Mouse (Mus musculus) layer of hippocampus, adult 9-10 months (tissue): ENCODE measurements at regions not wholly inside any gene's neighbourhood (a gene's known extent, or its start where the extent isn't known, plus 50 kb on each side); places are given as distances from the start of the nearest gene placed in this dataset.

Source experiments
- DNase-seq: peaks from one replicate; pipeline ENCODE4 v3.0.0; 2022; ENCODE audit warnings: low spot score

GRCm38 (mm10) chr3:52158788-52159260 is 53.9 kb upstream of the Maml3 start:
- DNase-seq = no peak

DNA sequence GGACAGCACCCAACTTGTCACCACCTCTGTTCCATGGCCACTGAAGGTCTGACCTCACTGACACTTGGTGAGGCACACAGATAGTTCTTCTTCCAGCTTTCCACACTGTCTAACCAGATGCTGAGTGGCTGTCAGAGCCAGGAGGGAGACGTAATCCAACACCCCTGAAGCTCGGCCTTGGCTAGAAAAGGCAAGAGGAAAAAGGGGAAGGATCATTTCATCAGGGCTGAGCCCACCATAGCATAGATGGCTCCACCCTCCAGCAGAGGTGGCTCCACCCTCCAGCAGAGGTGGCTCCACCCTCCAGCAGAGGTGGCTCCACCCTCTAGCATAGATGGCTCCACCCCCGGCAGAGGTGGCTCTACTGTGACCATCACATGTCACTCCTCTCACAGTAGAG is 56.8 kb upstream of the Maml3 start:
- no peak for DNase-seq

DNA sequence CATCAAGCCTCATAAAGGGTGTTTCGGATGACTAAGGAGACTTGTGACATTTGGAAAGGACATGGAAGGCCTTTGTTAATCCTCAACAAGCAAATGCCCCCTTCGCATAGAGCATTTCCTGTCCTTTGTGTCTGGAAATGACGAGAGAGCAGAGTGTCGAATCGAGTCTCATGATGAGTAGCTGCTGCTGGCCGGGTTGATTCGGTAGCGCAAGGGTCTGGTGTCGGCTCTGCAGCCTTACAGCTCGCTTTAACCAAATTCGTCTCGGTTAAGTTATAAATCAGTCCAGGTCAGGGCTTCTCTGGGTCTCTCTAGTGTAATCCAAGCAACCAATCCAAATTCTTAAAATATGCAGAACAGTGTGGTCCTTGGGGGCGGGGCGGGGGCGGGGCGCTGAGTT is 59.1 kb upstream of the Maml3 start:
- DNase-seq = no peak

DNA sequence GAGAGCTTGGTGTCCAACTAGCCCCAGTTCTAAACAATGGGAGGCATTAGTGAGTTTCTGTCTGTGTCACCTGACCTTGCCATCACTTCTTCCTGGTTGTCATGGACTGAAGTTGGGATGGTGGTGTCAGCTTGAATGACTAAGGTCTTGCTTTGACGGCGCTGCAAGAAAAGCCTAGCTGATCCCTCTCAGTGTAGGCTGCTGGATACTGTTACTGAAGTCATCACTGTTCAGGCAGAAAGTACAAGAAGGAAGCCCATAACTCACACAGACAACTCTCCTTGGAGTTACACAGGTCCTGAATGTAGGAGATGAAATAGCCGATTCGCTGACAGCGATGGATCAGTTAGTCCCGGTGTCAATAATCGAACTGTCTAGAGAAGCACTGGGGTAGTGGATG is 62.5 kb upstream of the Maml3 start:
- no peak for DNase-seq

DNA sequence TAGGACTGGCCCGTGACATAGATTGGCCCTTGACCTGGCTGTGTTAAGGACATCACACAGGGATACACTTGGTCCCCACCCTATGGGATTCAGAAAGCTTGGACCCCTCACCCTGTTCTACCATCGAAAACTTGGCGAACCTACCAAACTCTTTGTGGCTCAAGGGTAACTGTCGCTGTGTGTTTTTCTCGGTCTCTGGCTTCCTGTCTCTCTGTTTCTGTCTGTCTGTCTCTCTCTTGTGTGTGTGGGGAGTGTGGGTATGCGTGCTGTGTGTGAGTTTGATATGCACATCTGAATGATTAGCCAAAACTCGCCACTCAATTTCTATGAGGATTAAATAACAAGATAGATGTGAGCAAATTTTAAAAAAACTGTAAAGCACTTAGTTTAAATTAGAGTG is 66.0 kb upstream of the Maml3 start:
- DNase-seq = no peak

GRCm38 (mm10) chr3:52171303-52171702 is 66.4 kb upstream of the Maml3 start:
- DNase-seq = no peak

DNA sequence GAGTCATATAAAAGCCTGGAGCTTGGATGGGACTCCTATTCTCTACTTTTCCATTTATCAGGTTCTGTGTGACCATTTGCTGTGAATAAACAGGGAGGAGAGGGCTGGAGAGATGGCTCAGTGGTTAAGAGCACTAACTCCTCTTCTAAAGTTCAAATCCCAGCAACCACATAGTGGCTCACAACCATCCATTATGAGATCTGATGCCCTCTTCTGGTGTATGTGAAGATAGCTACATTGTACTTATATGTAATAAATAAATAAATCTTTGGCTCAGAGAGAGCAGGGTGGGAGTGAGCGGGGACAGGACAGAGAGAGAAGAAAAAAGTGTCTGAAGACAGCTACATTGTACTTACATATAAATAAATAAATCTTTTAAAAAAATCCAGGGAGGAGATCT is 68.6 kb upstream of the Maml3 start:
- DNase-seq = no peak

DNA sequence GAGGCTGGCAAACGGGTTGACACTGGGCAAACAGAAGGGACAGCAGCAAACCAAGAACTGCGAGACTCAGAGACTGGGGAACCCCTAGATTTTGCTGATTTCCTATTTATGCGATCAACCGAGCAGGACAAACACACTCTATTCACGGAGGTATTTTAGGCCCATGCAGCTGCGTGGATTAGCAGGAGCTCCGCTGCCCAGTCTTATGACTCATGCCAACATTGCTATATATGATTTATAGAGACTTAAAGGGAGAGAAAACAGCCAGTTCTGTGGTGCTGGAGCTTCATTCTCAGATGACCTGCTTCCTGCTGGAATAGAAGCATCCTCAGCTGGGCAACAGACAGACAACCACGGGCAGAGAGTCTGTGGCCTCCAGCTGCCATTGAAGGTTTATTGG is 71.2 kb upstream of the Maml3 start:
- DNase-seq = no peak

DNA sequence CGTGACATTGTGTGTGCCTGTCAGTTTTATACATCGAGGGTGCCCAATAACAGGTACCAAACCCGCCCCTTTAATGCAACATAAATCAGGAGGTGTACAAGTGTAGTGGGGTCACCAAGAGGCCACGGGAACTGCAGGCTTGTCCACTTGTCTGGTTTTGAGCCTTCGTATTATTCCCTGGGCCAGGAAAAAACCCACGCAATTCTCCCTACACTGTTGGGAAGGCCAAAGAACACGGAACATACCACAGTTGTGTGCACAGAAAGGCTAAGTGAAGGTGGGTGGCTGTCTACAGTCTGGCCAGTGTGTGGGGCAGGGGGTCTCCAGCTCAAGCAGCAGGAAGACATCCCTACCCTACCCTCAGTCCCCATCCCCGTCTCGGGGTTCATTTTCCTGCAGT is 74.0 kb upstream of the Maml3 start:
- no peak for DNase-seq

DNA sequence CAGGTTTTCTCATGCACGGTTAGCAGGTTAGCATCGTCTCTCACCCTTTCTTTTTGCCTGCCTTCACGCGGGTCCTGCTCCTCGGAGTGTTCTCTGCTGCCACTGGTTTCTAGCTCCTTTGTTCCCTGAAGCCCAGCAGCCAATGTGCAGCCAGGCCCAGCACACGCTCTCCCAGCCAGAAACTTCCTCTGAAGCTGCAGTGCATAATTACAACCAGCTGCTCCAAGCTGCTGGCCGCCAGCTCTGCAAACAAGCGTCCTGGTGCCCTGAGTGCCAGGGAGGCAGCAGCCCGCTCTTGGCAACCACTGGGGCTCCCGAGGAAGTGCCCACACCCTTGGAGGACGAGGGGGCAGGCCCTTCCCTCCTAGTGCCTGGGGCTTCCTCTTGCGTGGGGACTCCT is 74.8 kb upstream of the Maml3 start:
- no peak for DNase-seq

- DNase-seq = no peak
Observed at GRCm38 (mm10) chr3:52180306-52180705, 75.4 kb upstream of the Maml3 start.

GRCm38 (mm10) chr3:52180785-52181184 is 75.9 kb upstream of the Maml3 start:
- DNase-seq = no peak

DNA sequence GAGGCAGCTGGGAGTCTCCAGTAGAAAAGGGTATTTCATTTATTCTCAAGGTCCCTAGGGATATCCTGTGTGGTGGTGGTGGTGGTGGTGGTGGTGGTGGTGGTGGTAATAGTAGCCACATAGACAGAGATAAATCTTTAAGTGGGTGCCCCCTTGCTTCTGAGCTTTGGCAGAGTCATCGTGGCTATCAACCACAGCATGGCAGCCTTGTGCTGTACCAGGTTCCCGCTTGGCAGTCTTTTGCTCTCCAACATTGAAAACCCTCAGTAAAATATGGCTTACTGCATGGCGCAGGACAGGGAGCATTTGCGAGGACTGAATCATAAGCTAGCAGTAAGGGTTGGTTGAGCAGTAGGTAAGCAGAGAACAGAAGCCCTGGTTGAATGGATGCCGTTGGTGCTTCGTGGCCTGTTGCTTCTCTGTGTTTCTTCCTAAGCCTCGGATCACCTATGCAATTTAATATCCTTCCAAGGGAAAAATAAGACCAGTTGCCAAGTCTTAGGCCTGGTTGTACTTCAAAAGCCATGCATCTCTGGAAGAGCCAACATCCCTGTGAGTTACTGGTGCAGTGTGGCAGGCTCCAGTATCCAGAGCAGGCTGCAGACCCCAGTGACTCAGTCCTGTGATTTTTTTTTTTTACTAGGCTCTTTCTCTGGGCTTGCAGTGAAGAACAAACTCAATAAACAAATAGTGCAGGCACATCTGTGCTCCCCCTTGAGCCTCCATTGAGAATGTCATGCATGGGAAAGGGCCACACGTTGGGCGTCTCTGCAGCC is 76.6 kb upstream of the Maml3 start:
- DNase-seq = no peak

GRCm38 (mm10) chr3:52184241-52184640 is 79.4 kb upstream of the Maml3 start:
- no peak for DNase-seq

- no peak for DNase-seq
Observed at GRCm38 (mm10) chr3:52185351-52185750, 80.5 kb upstream of the Maml3 start.

- no peak for DNase-seq
Observed at GRCm38 (mm10) chr3:52187401-52187801, 80.7 kb upstream of the Foxo1 start.

DNA sequence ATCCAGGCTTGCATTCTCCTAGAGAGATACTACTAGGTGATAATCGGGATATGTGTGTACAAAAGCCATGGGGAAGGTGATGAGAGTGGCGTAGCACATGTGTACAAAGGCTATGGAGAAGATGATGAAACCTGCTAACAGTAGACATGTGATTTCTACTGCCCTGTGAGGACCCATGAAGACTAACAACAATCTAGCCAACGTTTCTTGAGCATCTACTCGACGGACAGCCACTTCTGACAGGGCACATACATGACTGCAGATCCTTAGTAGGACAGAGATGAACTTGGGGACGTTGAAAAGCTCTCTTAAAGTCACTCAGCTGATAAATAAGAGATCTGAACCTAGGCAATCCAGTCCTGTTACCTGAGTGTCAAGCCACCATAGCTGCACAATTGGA is 79.8 kb upstream of the Foxo1 start:
- no peak for DNase-seq

GRCm38 (mm10) chr3:52189016-52189415 is 79.1 kb upstream of the Foxo1 start:
- DNase-seq = no peak

DNA sequence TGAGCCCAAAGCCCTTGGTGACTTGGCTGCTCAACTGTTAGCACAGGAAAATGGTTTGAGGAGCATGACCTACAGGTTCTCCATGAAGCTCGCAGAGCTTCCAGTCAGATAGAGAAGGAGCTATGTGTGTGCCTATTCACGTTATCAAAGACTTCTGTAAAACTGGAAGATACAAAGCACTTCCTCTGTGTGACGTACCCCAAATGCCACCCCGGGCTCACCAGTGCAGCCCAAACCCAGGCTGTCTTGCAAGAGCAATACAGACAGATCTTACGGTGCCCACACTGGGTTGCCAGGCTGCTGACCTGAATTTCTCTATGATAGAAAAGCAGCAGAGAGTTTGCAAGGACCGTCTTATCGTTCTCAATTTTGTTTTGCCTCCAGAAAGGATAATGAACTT is 78.1 kb upstream of the Foxo1 start:
- no peak for DNase-seq

- DNase-seq = no peak
Observed at GRCm38 (mm10) chr3:52193026-52193425, 75.1 kb upstream of the Foxo1 start.

DNA sequence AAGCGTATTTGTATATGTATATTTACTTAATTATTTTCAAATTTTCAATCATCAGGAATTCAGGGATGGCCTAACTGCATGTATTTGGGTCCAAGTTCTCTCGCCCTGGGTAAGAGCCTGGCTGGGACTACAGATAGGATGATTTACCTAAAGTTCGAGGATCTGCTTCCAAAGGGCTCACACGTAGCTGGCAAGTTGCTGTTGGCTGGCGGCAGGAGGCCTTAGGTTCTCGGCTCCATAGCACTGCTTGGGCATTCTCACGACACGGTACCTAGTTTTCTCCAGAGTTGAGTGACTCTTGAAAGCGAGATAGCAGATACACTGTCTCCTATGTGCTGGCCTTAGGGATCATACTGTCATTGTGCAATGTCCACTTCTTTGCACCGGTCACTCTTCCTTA is 73.9 kb upstream of the Foxo1 start:
- DNase-seq = no peak

DNA sequence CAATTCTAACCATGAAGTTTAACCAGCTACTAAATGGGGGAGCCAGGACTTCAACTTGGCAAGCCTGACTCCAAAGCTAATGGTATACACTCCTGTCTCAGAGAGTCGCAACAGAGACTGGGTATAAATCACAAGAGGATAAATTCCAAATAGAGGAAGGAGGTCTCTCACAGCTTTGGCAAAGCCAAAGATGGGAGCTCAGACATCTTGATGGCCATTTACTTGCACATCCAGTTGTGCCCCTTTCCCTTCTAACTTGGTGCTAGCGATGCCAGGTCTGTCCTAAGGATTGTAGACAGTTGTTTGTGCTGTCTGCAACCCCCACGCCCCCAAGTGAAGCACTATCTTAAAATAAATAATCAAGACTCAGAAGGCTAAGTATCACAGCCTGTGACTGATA is 72.7 kb upstream of the Foxo1 start:
- DNase-seq = no peak

- DNase-seq = no peak
Observed at GRCm38 (mm10) chr3:52196047-52196935, 71.8 kb upstream of the Foxo1 start.

GRCm38 (mm10) chr3:52196936-52197246 is 71.2 kb upstream of the Foxo1 start:
- DNase-seq = no peak
